Comparison of ENCODE assay signal across 22 mouse cellular contexts in genomic region chr2:28893526-28893925, GRCm38 (mm10). TPM values are rescaled to one million over a fixed set of nuclear protein-coding genes. Genes with fewer than 3 reads are reported as not detected.
"Had no signal": no experiment of that assay in that cellular context is flagged by ENCODE, and none has a peak within 500 bp of the region (broad histone marks: within the 10 kb centered on the region; RNA-seq: fewer than 3 reads in every experiment).

No protein-coding gene starts in this region.

- ATAC-seq: intestine, embryonic 16.5 days; liver, embryonic 12.5 days had no signal

- DNase-seq: layer of hippocampus, adult 9-11 months; liver; lung, adult 18-20 months; lung, postnatal 14 days; lung, postnatal 4 days; right cerebral cortex, adult 18-20 months; right cerebral cortex, postnatal 14 days; right cerebral cortex, postnatal 4 days; thymus, adult 2 months; thymus, postnatal 25 days had no signal

- H3K9me3 ChIP-seq: limb, embryonic 10.5 days; limb, embryonic 13.5 days; liver, embryonic 12.5 days; liver, embryonic 15.5 days; lung, embryonic 15.5 days; neural tube, embryonic 13.5 days had no signal

- H3K4me2 ChIP-seq: limb, embryonic 13.5 days; liver, embryonic 12.5 days; liver, embryonic 15.5 days; lung, embryonic 15.5 days; neural tube, embryonic 13.5 days had no signal

- H3K9ac ChIP-seq: limb, embryonic 13.5 days; liver, embryonic 12.5 days; liver, embryonic 15.5 days; lung, embryonic 15.5 days; neural tube, embryonic 13.5 days had no signal

- H3K4me1 ChIP-seq: limb, embryonic 10.5 days; limb, embryonic 13.5 days; liver, embryonic 15.5 days; neural tube, embryonic 13.5 days had no signal

- H3K27ac ChIP-seq: kidney, postnatal 0 days; layer of hippocampus, adult 2 months; limb, embryonic 10.5 days; limb, embryonic 13.5 days; liver, embryonic 12.5 days; liver, embryonic 15.5 days; lung, embryonic 15.5 days; neural tube, embryonic 13.5 days; stomach, postnatal 0 days had no signal

- H3K27me3 ChIP-seq: limb, embryonic 13.5 days; liver, embryonic 12.5 days; liver, embryonic 15.5 days; lung, embryonic 15.5 days; neural tube, embryonic 13.5 days had no signal

- H3K4me3 ChIP-seq: layer of hippocampus, adult 2 months; limb, embryonic 10.5 days; limb, embryonic 13.5 days; liver, embryonic 12.5 days; liver, embryonic 15.5 days; lung, embryonic 15.5 days; myocyte; neural tube, embryonic 13.5 days had no signal

RNA-seq across cellular contexts. Expression of gene Barhl1, which starts 22.9 kb away (rescaled TPM):
- polyA plus RNA-seq: intestine, embryonic 16.5 days; kidney, embryonic 14.5 days; kidney, postnatal 0 days; limb, embryonic 10.5 days; liver, embryonic 12.5 days; liver, embryonic 15.5 days; lung, embryonic 15.5 days; stomach, postnatal 0 days had no signal
